Mouse (Mus musculus) layer of hippocampus, adult 9-10 months (tissue): ENCODE measurements at regions not wholly inside any gene's neighbourhood (a gene's known extent, or its start where the extent isn't known, plus 50 kb on each side); places are given as distances from the start of the nearest gene placed in this dataset.

ENCODE experiments used
- DNase-seq: peaks from one replicate; pipeline ENCODE4 v3.0.0; 2022; ENCODE audit warnings: low spot score

- DNase-seq: no peak
Observed at GRCm38 (mm10) chr5:43137777-43138176, 95.2 kb upstream of the Cpeb2 start.

- no peak for DNase-seq
Observed at GRCm38 (mm10) chr5:43138931-43139486, 94.0 kb upstream of the Cpeb2 start.

GRCm38 (mm10) chr5:43139813-43140212 is 93.2 kb upstream of the Cpeb2 start:
- no peak for DNase-seq

- DNase-seq: no peak
Observed at GRCm38 (mm10) chr5:43145939-43146338, 87.0 kb upstream of the Cpeb2 start.

GRCm38 (mm10) chr5:43146928-43147327 is 86.0 kb upstream of the Cpeb2 start:
- no peak for DNase-seq

GRCm38 (mm10) chr5:43148486-43148885 is 84.5 kb upstream of the Cpeb2 start:
- no peak for DNase-seq

- DNase-seq: no peak
Observed at GRCm38 (mm10) chr5:43149559-43149958, 83.4 kb upstream of the Cpeb2 start.

GRCm38 (mm10) chr5:43151099-43151774 is 81.7 kb upstream of the Cpeb2 start:
- no peak for DNase-seq

- DNase-seq: no peak
Observed at GRCm38 (mm10) chr5:43152119-43152611, 80.8 kb upstream of the Cpeb2 start.

- no peak for DNase-seq
Observed at GRCm38 (mm10) chr5:43152881-43153280, 80.1 kb upstream of the Cpeb2 start.

- DNase-seq: no peak
Observed at GRCm38 (mm10) chr5:43156771-43157170, 76.2 kb upstream of the Cpeb2 start.

GRCm38 (mm10) chr5:43160140-43160539 is 72.8 kb upstream of the Cpeb2 start:
- no peak for DNase-seq

GRCm38 (mm10) chr5:43181475-43181874 is 51.5 kb upstream of the Cpeb2 start:
- no peak for DNase-seq
